Mouse (Mus musculus): ENCODE measurements around the gene Abl1.

The Abl1 gene

GRCm38 (mm10) chr2:31825469-31825911 lies 137.3 kb downstream of the Abl1 start:
- DNase-seq (ENCODE audit: low spot score) = no peak

GRCm38 (mm10) chr2:31826094-31827085 lies 138.2 kb downstream of the Abl1 start:
- DNase-seq (ENCODE audit: low spot score) = no peak

GRCm38 (mm10) chr2:31827877-31828276 lies 139.7 kb downstream of the Abl1 start:
- DNase-seq (ENCODE audit: low spot score) = no peak

- DNase-seq (ENCODE audit: low spot score) = no peak
Observed at GRCm38 (mm10) chr2:31828311-31828825, 140.2 kb downstream of the Abl1 start.

- DNase-seq (ENCODE audit: low spot score) = no peak
Observed at GRCm38 (mm10) chr2:31836091-31836490, 147.9 kb downstream of the Abl1 start.

GRCm38 (mm10) chr2:31836985-31837384 lies 148.8 kb downstream of the Abl1 start:
- DNase-seq (ENCODE audit: low spot score) = no peak

GRCm38 (mm10) chr2:31838868-31839267 lies 150.7 kb downstream of the Abl1 start:
- peak; percentile 31 for DNase-seq (ENCODE audit: low spot score)

GRCm38 (mm10) chr2:31844729-31845136 lies 156.6 kb downstream of the Abl1 start:
- no peak for DNase-seq (ENCODE audit: low spot score)

- no peak for DNase-seq (ENCODE audit: low spot score)
Observed at GRCm38 (mm10) chr2:31845512-31845895, 157.3 kb downstream of the Abl1 start.

GRCm38 (mm10) chr2:31845896-31846691 lies 157.9 kb downstream of the Abl1 start, which contains the start of gene Fibcd1:
Gene Fibcd1 (minus strand): TSS chr2:31846005.
- no peak for DNase-seq (ENCODE audit: low spot score)

- no peak for DNase-seq (ENCODE audit: low spot score)
Observed at GRCm38 (mm10) chr2:31846692-31847660, 158.8 kb downstream of the Abl1 start.

- peak; percentile 30 for DNase-seq (ENCODE audit: low spot score)
Observed at GRCm38 (mm10) chr2:31847908-31848307, 159.7 kb downstream of the Abl1 start.

- no peak for DNase-seq (ENCODE audit: low spot score)
Observed at GRCm38 (mm10) chr2:31850141-31850540, 162.0 kb downstream of the Abl1 start.

Measured in yolk sac, embryonic 10.5 days (tissue).